Mouse (Mus musculus) liver, adult 2 months (tissue): ENCODE results near the gene Clec12a. TPM values are rescaled to one million over a fixed set of nuclear protein-coding genes. Genes with fewer than 3 reads are reported as not detected.
"Not testable (repeated sequence)": the region's sequence is repeated elsewhere in the genome, so short reads cannot be mapped to it uniquely, and the experiment has no call there.

ENCODE experiments used
- DNase-seq: peaks from one replicate; pipeline ENCODE4 v3.0.0-alpha.2; 2011; ENCODE audit warnings: low read depth, low spot score; ENCODE audit errors: extremely low read depth
- H3K27ac ChIP-seq: fragments of 200-500 bp; replicated peaks from 2 replicates; pipeline ENCODE4 v1.5.1; 2012; ENCODE audit warnings: low read depth, mild to moderate bottlenecking, control low read depth, inconsistent platforms, low read length; ENCODE audit not compliant: insufficient read depth
- H3K27me3 ChIP-seq: fragments of 200-500 bp; 2 replicates; pipeline ENCODE4 v1.6.1; 2012; ENCODE audit warnings: mild to moderate bottlenecking, moderate library complexity, low read length, inconsistent platforms; ENCODE audit not compliant: control insufficient read depth, insufficient read depth
- H3K36me3 ChIP-seq: fragments of 200-500 bp; 2 replicates; pipeline ENCODE4 v1.6.1; 2012; ENCODE audit warnings: low read length, inconsistent platforms; ENCODE audit not compliant: control insufficient read depth, insufficient read depth
- H3K4me1 ChIP-seq: fragments of 200-500 bp; 2 replicates; pipeline ENCODE4 v1.6.1; 2011; ENCODE audit warnings: low read length; ENCODE audit not compliant: control insufficient read depth, insufficient read depth
- H3K4me3 ChIP-seq: fragments of 200-500 bp; 2 replicates; pipeline ENCODE4 v1.5.1; 2011; ENCODE audit warnings: low read depth, mild to moderate bottlenecking, control low read depth, low read length, moderate library complexity; ENCODE audit not compliant: insufficient read depth
- H3K79me2 ChIP-seq: fragments of 200-500 bp; 2 replicates; pipeline ENCODE4 v1.6.1; 2012; ENCODE audit warnings: inconsistent platforms, mild to moderate bottlenecking, low read length, moderate library complexity; ENCODE audit not compliant: control insufficient read depth, insufficient read depth
- H3K9ac ChIP-seq: fragments of 200-500 bp; 2 replicates; pipeline ENCODE4 v1.6.1; 2012; ENCODE audit warnings: low read depth, mild to moderate bottlenecking, control low read depth, inconsistent platforms, low read length
- CTCF ChIP-seq: fragments of 200-500 bp; IDR thresholded peaks from 2 replicates; pipeline ENCODE4 v1.5.1; 2011; ENCODE audit warnings: low read depth, low read length, control low read depth
- POLR2A ChIP-seq: fragments of 200-500 bp; IDR thresholded peaks from 2 replicates; pipeline ENCODE4 v1.6.1; 2011; ENCODE audit warnings: low read length, control low read depth; ENCODE audit not compliant: insufficient read depth; ENCODE audit errors: extremely low read depth
- WGBS: fragments of 180-500 bp; shearing (Covaris S2); methylation state at CpG from one replicate; pipeline ENCODE4 v1.1.7; 2018; 5-methylcytosine and 5-hydroxymethylcytosine counted together
- polyA plus RNA-seq: library from polyadenylated mRNA; depleted of rRNA; stranded (reverse); fragments of >200 nt; gene quantifications from 2 replicates; pipeline ENCODE4 v1.2.3, GENCODE M21; 2012; rRNA removed
- total RNA-seq: library from RNA; depleted of rRNA; stranded (reverse); fragments of >200 nt; gene quantifications from 2 replicates; pipeline ENCODE4 v1.2.3, GENCODE M21; 2014; rRNA removed

The Clec12a gene
- 5.3 and 6.5 TPM in 2 replicates for total RNA-seq
- 0.86 and 1.2 TPM in 2 replicates for polyA plus RNA-seq

DNA sequence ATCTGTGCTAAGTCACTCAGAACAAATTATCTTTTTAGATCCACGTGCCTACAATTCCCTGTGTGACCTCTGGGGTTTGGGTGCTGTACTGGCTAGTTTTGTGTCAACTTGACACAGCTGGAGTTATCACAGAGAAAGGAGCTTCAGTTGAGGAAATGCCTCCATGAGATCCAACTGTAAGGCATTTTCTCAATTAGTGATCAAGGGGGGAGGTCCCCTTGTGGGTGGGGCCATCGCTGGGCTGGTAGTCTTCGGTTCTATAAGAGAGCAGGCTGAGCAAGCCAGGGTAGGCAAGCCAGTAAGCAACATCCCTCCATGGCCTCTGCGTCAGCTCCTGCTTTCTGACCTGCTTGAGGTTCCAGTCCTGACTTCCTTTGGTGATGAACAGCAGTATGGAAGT is at the start of gene Clec12a:
TSS of gene Clec12a (plus strand) at position 301 of the 400 bp plus-strand sequence.
- H3K27ac ChIP-seq, H3K79me2 ChIP-seq, H3K4me3 ChIP-seq, H3K27me3 ChIP-seq, H3K9ac ChIP-seq, DNase-seq, H3K4me1 ChIP-seq, H3K36me3 ChIP-seq: not testable (repeated sequence)
- 78% methylated on average over 4 of the region's 4 CpGs for WGBS

DNA sequence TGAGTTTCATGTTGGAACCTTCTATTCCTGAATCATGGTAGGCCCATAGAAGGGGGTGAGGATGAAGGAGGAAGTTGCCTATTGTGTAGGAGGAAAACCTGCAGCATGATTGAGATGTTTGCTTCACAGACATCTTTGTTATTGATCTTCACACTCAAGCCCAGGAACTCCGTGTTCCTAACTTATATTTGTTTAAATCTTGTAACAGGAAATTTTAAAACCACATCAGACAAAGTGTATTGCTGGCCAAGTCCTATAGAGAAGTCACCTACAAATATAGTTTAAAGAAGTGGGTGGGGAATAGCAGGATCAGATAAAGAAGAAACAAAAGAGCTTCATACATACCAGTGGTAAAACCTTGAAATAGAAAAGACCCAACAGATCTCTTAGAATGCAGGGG is 38.3 kb upstream of the Clec12a start:
- 33% methylated on average over 1 of the region's 1 CpGs for WGBS
- H3K4me1 ChIP-seq: no peaks in the 10 kb centered on the region
- no peak overlapping the region for H3K9ac ChIP-seq
- H3K27ac ChIP-seq: no peak overlapping the region
- H3K27me3 ChIP-seq: no peaks in the 10 kb centered on the region
- TF ChIP-seq CTCF: no peak
- TF ChIP-seq POLR2A: no peak
- no peaks in the 10 kb centered on the region for H3K79me2 ChIP-seq
- DNase-seq: no peak
- no peaks in the 10 kb centered on the region for H3K36me3 ChIP-seq
- no peak overlapping the region for H3K4me3 ChIP-seq

DNA sequence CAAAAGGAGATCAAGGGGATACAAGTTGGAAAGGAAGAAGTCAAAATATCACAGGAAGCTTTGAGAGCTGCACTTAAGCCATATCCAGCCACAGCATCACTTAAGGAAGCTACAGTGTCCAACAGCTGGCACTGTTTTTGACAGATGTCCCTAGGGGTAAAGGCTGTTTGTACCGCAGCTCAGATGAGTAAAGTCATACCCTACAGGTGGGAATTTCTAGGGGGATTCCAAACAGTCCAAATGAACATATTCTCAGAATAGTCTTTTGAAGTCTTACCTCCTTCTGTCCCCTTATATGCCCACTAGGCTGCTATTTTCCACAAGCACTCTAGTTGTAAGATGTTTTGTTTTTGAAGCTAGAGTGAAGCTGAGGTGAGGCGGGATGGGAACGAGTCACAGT is 30.0 kb upstream of the Clec12a start:
- Histone ChIP-seq H3K79me2 (no peaks in the 10 kb centered on the region), H3K27me3 (no peaks in the 10 kb centered on the region), H3K4me3 (no peak overlapping the region), H3K4me1 (no peaks in the 10 kb centered on the region), H3K36me3 (no peaks in the 10 kb centered on the region), H3K27ac (no peak overlapping the region), H3K9ac (no peak overlapping the region)
- whole genome bisulfite sequencing: 82% methylated on average over 3 of the region's 3 CpGs
- no peak for TF ChIP-seq CTCF
- no peak for TF ChIP-seq POLR2A
- DNase-seq: no peak

DNA sequence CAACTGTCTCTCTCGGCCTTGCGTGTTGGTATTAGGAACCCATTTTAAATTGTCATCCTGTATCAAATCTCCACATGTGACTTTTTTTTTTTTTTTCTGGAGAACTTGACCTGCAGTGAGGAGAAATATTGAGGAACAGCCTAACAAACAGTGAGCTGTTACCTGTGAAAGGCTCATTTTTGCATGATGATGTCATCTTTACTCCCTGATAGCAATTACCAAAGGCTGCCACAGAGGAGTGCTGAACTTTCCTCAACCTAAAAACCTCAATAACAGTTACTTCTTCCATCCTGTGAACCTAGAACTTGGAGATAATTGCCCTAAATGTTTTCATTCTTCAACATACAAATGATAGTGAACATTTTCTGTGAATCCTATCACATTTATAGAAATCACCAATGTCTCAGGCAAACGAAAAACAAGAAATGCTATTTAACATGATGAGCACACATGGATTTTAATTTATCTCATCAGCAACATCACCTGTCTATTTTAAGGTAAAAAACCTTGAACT is 27.8 kb upstream of the Clec12a start:
- 82% methylated on average over 3 of the region's 3 CpGs for WGBS
- H3K27me3 ChIP-seq: no peaks in the 10 kb centered on the region
- H3K36me3 ChIP-seq: no peaks in the 10 kb centered on the region
- no peak overlapping the region for H3K9ac ChIP-seq
- no peak for DNase-seq
- H3K79me2 ChIP-seq: no peaks in the 10 kb centered on the region
- H3K27ac ChIP-seq: no peak overlapping the region
- no peak for TF ChIP-seq CTCF
- TF ChIP-seq POLR2A: no peak
- H3K4me1 ChIP-seq: no peaks in the 10 kb centered on the region
- no peak overlapping the region for H3K4me3 ChIP-seq

DNA sequence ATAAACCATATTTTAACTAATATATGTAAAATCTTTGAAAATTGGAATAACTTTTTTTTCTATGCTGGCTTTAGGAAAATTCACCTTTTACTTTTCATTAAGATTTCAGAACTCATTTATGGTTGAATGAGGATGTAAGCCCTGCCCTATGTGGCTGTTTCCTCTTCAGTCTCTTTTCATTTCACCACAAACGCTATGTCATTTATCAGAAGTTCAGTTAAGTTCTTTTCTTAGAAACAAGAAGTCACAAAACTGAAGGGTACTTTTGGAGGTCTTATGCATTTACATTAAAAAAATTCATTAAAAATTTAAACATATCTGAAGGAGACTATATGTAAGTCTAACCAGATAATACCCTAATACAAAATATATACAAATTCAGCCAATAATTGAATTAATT is 26.8 kb upstream of the Clec12a start:
- DNase-seq: no peak
- Histone ChIP-seq H3K27me3 (no peaks in the 10 kb centered on the region), H3K4me1 (no peaks in the 10 kb centered on the region), H3K4me3 (no peak overlapping the region), H3K36me3 (no peaks in the 10 kb centered on the region), H3K9ac (no peak overlapping the region), H3K27ac (no peak overlapping the region), H3K79me2 (no peaks in the 10 kb centered on the region)
- 77% methylated on average over 1 of the region's 1 CpGs for WGBS
- TF ChIP-seq CTCF (no peak), POLR2A (no peak)

DNA sequence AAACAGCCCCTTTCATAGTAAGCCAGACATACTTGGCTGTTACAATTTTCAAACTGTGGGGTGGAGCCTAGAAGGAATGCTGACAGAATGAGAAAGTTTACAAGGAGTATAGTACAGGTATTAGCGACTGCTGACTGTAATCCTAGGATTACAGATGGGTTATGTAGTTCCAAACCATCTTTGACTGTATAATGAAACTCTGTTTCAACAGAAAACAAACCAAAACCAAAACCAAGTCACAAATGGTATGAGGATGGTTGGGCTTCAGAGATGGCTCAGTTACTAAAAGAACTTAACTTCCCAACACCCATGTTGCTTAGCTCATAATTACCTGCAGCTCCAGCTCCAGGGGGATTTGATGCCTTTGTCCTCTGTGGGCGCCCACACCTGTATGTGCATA is 26.0 kb upstream of the Clec12a start:
- Histone ChIP-seq H3K4me1 (no peaks in the 10 kb centered on the region), H3K27ac (no peak overlapping the region), H3K27me3 (no peaks in the 10 kb centered on the region), H3K36me3 (no peaks in the 10 kb centered on the region), H3K79me2 (no peaks in the 10 kb centered on the region), H3K9ac (no peak overlapping the region), H3K4me3 (no peak overlapping the region)
- TF ChIP-seq CTCF (no peak), POLR2A (no peak)
- 75% methylated on average over 2 of the region's 2 CpGs for WGBS
- DNase-seq: no peak
